Mouse (Mus musculus) kidney, embryonic 16.5 days (tissue): ENCODE measurements around the gene Inpp5k. TPM values are rescaled to one million over a fixed set of nuclear protein-coding genes. Genes with fewer than 3 reads are reported as not detected.

Experiments
- ATAC-seq: fragments of 200-750 bp; cut with Nextera tagmentation; 2 replicates; pipeline ENCODE4 v1.8.0; 2017; ENCODE audit warnings: moderate TSS enrichment; ENCODE audit not compliant: low FRiP score, low TSS enrichment
- H3K27ac ChIP-seq: fragments of 300-500 bp; sonication (generic); 2 replicates; pipeline ENCODE4 v1.5.1; 2014; ENCODE audit warnings: low read length
- H3K27me3 ChIP-seq: fragments of 300-500 bp; sonication (generic); 2 replicates; pipeline ENCODE4 v1.6.1; 2014; ENCODE audit warnings: low read length, control low read depth, mixed read lengths; ENCODE audit not compliant: insufficient read depth
- H3K36me3 ChIP-seq: fragments of 300-500 bp; sonication (generic); 2 replicates; pipeline ENCODE4 v1.6.1; 2014; ENCODE audit warnings: low read length, control low read depth, mixed read lengths; ENCODE audit not compliant: insufficient read depth
- H3K4me1 ChIP-seq: fragments of 300-500 bp; sonication (generic); 2 replicates; pipeline ENCODE4 v1.6.1; 2014; ENCODE audit warnings: low read length, control low read depth, mixed read lengths; ENCODE audit not compliant: insufficient read depth
- H3K4me2 ChIP-seq: fragments of 300-500 bp; sonication (generic); replicated peaks from 2 replicates; pipeline ENCODE4 v1.6.1; 2014; ENCODE audit warnings: low read depth, low read length
- H3K4me3 ChIP-seq: fragments of 300-500 bp; sonication (generic); 2 replicates; pipeline ENCODE4 v1.5.1; 2014; ENCODE audit warnings: mild to moderate bottlenecking, low read length
- H3K9ac ChIP-seq: fragments of 300-500 bp; sonication (generic); replicated peaks from 2 replicates; pipeline ENCODE4 v1.6.1; 2014; ENCODE audit warnings: low read length
- H3K9me3 ChIP-seq: fragments of 300-500 bp; sonication (generic); 2 replicates; pipeline ENCODE4 v1.6.1; 2016; ENCODE audit warnings: low read length, control low read depth
- WGBS: fragments of 180-500 bp; shearing (Covaris S2); extraction: QIAGEN DNeasy Blood & Tissue Kit; methylation state at CpG from one replicate; pipeline ENCODE4 v1.1.7; 2014; 5-methylcytosine and 5-hydroxymethylcytosine counted together
- polyA plus RNA-seq: library from polyadenylated mRNA; unstranded; fragments of >200 nt; fragmentation: Nextera tagmentation; extraction: Ambion mirVana; gene quantifications from 2 replicates; pipeline ENCODE4 v1.2.1, GENCODE M21; 2015

Gene Inpp5k
- polyA plus RNA-seq, 1 experiment from 2014 or later = 33.2 TPM

DNA sequence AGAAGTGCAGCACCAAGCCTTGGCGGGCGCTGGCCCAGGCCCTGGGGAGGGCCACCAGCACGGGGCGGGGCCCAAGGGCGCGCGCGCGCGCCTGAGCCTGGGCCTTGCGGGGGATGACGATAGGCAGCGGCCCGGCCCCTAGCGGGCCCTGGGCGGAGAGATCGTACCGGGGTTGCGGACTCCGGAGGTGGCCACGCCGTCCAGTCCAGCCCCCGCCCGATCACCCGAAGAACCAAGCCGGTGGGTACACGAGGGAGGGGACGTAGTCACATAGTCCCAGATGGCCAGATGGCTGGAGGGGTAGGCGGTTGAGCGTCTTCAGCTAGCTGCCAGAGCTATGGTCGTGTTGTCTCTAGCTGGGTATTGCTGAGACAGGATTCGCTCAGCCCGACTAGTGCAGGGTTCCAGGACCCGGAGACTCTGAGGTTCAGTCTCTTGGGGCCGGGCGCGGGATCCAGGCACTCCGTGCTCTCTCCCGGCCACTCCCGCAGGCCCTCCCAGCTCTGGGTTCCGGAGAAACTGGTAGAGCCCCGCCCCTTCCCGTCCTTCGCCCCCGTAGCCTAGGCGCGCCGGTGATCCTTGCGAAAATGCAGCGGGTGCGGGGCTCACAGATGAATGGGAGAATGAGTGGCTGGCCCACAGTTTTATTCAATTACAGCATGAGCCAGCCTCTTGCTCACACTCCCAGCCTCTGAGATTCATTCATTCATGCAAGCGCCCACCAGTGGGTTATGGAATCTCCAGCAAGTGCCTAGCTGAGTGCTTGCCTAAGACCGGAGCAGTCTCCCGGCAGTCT, 20.8 kb downstream of the Inpp5k start:
- H3K4me2 ChIP-seq = peak overlapping the region; percentile 92
- H3K4me3 ChIP-seq = peak overlapping the region; percentile 74
- H3K4me1 ChIP-seq = peaks cover 56% of the 10 kb centered on the region
- H3K9ac ChIP-seq = peak overlapping the region; percentile 88
- ATAC-seq = peak; percentile 71
- H3K27ac ChIP-seq = peak overlapping the region; percentile 98
- H3K9me3 ChIP-seq = no peaks in the 10 kb centered on the region
- no peaks in the 10 kb centered on the region for H3K27me3 ChIP-seq
- under 1% methylated on average over 54 of the region's 54 CpGs for WGBS
- H3K36me3 ChIP-seq = no peaks in the 10 kb centered on the region

- Histone ChIP-seq H3K27ac (peak overlapping the region; percentile 98), H3K9ac (peak overlapping the region; percentile 88)
Measured at GRCm38 (mm10) chr11:75652222-75652941, 21.6 kb downstream of the Inpp5k start.

DNA sequence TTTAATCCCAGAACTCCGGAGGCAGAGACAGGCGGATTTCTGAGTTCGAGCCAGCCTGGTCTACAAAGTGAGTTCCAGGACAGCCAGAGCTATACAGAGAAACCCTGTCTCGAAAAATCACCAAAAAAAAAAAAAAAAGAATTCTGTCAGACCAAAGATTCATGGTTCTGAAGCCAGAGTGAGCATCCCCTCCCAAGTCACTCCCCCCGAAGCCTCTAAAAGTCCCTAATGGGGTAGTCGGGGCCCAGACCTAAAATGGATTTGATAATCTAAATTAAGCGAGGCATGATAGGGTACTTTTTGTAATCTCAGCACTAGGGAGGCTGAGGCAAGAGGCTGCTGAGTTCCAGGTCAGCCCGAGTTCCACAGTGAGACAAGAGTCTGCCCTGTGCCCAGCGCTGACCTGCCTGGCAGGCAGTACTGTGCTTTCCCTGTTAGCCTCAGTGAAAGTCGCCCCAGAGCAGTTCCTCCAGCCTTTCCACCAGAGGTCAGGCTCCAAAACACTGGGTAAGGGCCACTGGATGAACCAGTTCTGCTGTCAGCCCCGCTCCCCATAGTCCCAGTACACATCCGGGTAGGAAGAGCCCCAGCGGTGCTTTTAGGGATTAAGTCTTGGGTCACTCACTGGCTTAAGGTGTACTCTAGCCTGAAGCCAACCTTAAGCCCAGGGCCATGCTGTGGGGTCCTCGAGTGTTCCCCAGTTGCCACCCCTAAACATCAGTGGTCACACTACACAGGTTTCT, 22.3 kb downstream of the Inpp5k start:
- Histone ChIP-seq H3K4me1 (peaks cover 65% of the 10 kb centered on the region), H3K4me2 (peak overlapping the region; percentile 92), H3K4me3 (peak overlapping the region; percentile 74), H3K9me3 (no peaks in the 10 kb centered on the region), H3K9ac (peak overlapping the region; percentile 88), H3K36me3 (peaks cover 3% of the 10 kb centered on the region; the same call in 1 of the 2 replicates), H3K27ac (peak overlapping the region; percentile 98), H3K27me3 (no peaks in the 10 kb centered on the region)
- WGBS = 27% methylated on average over 14 of the region's 14 CpGs
- ATAC-seq = no peak

More at GRCm38 (mm10) chr11:75652222-75652941, 21.6 kb downstream of the Inpp5k start:
- peaks cover 63% of the 10 kb centered on the region for H3K4me1 ChIP-seq
- WGBS = 20% methylated on average over 20 of the region's 20 CpGs
- peak overlapping the region; percentile 74 for H3K4me3 ChIP-seq
- peak overlapping the region; percentile 92 for H3K4me2 ChIP-seq
- H3K36me3 ChIP-seq = peaks cover 3% of the 10 kb centered on the region; the same call in 1 of the 2 replicates
- peak; percentile 17; the same call in 1 of the 2 replicates for ATAC-seq
- no peaks in the 10 kb centered on the region for H3K9me3 ChIP-seq
- no peaks in the 10 kb centered on the region for H3K27me3 ChIP-seq

DNA sequence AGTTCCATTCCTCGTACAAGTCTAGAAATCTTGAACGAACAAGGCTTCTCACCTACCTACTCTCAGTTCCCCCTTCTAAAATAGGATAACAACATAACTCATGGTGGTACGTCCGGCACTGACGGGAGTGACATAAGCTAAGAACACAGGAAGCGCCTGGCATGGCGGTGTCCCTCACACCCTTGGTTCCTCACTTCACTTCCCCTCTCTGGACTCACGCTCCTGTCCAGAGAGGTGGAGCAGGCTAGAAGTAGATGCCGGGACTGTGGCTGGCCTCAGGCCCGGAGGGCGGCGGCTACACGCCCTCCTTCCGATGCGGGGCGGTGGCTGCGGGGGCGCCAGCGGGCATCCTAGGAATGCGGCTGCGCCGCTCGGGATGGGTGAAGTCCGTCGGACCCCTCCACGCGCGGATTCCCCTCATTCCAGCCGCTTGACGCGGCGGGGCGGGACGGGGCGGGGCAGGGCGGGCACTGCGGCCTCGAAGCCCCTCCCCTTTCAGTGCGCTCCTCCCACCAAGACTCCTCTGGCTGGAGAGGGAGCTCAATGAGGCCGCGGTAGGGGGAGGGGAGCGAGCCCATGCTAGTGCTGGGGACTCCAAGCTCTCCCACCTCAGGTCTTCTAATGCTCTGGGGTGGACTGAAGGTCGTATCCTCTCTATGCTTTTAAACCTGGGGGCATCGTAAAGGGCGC, 23.1 kb downstream of the Inpp5k start:
- Histone ChIP-seq H3K4me1 (peaks cover 65% of the 10 kb centered on the region), H3K36me3 (peaks cover 4% of the 10 kb centered on the region; the same call in 1 of the 2 replicates), H3K9ac (peak overlapping the region; percentile 69), H3K27me3 (no peaks in the 10 kb centered on the region), H3K27ac (peak overlapping the region; percentile 98), H3K4me2 (peak overlapping the region; percentile 92), H3K9me3 (no peaks in the 10 kb centered on the region), H3K4me3 (peak overlapping the region; percentile 74)
- peak; percentile 59 for ATAC-seq
- under 1% methylated on average over 39 of the region's 45 CpGs for WGBS

DNA sequence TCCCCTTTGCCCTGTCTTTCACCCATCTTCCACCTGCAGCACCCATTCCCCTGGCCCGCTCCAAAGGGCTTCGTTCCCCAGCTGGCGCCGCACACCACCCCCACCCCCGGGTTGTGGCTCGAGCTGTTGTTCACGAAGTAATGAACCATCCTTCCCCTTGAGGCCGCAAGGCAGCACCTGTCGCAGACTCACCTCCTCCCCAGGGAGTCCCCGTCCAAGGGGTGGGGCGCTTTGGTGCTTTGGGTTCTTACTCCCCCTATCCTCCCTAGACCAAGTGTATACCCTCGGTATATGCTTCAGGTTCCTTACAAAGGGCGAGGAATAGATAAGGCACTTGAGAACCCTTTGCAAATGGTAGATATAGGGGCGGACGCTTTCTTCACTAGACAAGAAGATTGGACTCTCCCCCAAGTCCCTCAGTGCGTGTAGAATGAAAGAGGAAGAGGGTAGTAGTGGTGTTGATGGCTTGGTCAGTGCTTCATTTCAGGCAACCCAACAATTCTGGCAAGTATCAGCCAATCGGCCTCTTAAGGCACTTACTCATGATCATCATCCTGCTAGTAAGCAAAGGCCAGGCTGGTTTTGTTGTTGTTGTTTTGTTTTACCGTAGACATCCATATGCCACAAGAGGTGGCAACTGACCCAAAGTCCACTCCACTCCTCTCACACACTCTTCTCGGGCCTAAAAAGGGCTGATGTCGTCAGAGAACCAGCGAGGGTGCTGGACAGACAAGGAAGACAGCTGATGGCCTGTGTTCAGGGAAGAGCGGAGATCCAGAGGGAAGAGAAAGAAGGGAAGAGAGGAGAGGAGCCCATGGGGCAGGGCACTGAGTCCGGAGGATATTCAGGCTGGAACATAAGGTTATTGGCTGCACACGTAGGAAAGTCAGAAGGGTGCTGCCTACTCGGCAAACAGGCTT, 23.9 kb downstream of the Inpp5k start:
- Histone ChIP-seq H3K27ac (peak overlapping the region; percentile 98), H3K4me3 (peak overlapping the region; percentile 74), H3K27me3 (no peaks in the 10 kb centered on the region), H3K4me2 (peak overlapping the region; percentile 92), H3K4me1 (peaks cover 61% of the 10 kb centered on the region), H3K9ac (peak overlapping the region; percentile 69), H3K36me3 (peaks cover 10% of the 10 kb centered on the region; the same call in 1 of the 2 replicates), H3K9me3 (no peaks in the 10 kb centered on the region)
- WGBS = 47% methylated on average over 25 of the region's 25 CpGs
- no peak for ATAC-seq

- Histone ChIP-seq H3K36me3 (peaks cover 21% of the 10 kb centered on the region), H3K27me3 (no peaks in the 10 kb centered on the region), H3K4me3 (peak overlapping the region; percentile 74), H3K9ac (peak overlapping the region; percentile 88), H3K4me2 (peak overlapping the region; percentile 92), H3K4me1 (peaks cover 52% of the 10 kb centered on the region), H3K9me3 (no peaks in the 10 kb centered on the region), H3K27ac (peak overlapping the region; percentile 98)
- 1% methylated on average over 72 of the region's 78 CpGs for WGBS
- peak; percentile 25; the same call in 1 of the 2 replicates for ATAC-seq
Measured at GRCm38 (mm10) chr11:75655621-75656545, 25.1 kb downstream of the Inpp5k start.

DNA sequence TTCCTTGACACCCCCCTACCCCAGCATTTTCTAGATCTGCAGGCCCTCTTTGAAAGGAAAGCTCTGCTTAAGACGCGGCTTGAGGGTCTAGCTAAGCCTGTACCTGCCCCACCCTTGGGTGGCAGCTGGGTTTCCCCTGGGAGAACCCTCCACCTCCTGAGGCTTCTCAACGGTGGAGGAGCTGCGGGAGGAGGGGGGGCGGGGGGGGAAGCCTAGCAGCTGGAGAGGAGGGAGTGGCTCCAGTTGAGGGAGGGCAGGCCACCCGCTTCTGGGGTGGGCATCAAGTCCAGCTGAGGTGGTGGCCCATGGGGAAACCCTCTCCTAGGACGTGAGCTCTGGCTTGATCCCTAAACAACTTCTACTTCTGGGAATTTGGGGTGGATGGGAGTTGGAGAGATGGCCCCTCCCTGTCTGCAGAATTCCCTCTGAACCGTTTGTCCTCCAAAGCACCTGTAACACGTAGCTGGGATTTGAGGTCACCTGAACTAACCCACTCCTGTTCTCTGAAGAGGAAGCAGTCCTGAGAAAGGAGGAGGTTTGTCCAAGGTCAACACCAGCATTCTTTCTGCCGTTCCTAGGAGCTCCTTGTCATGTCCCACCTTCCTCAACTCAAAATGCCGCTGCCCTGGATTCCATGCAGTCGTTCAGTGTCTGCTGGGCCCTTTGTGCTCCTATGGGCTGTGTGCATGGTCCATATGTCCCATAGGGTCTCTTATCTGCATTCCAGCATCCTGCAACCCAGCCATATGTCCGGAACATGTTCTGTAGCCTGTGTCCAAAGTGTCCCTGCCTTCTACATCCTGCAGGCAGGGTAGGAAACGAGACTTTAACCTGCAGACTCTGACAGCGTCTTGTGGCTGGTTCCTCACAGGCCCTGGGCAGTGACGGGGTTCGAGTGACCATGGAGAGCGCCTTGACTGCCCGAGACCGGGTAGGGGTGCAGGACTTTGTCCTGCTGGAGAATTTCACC, 26.1 kb downstream of the Inpp5k start:
- peak overlapping the region; percentile 92 for H3K4me2 ChIP-seq
- H3K9ac ChIP-seq = peak overlapping the region; percentile 88
- WGBS = 56% methylated on average over 18 of the region's 20 CpGs
- no peaks in the 10 kb centered on the region for H3K9me3 ChIP-seq
- peaks cover 48% of the 10 kb centered on the region for H3K4me1 ChIP-seq
- peaks cover 31% of the 10 kb centered on the region for H3K36me3 ChIP-seq
- H3K27ac ChIP-seq = 0 out of 2 replicates have a peak overlapping the region, but pooled peaks have one; percentile 9
- ATAC-seq = no peak
- no peaks in the 10 kb centered on the region for H3K27me3 ChIP-seq
- H3K4me3 ChIP-seq = peak overlapping the region; percentile 74
